Mouse (Mus musculus): ENCODE data around the gene Wwp2. TPM values are rescaled to one million over a fixed set of nuclear protein-coding genes. Genes with fewer than 3 reads are reported as not detected.

Gene Wwp2
- polyA plus RNA-seq, 1 experiment from 2014 or later = 32.6 TPM

- no peaks in the 10 kb centered on the region for H3K27me3 ChIP-seq (replicated peaks; ENCODE audit: control insufficient read depth, insufficient read depth, low read length)
- no peak overlapping the region for H3K4me2 ChIP-seq (ENCODE audit: low read length)
- H3K4me1 ChIP-seq (ENCODE audit: control insufficient read depth, insufficient read depth, low read depth, low read length) = no peaks in the 10 kb centered on the region
- H3K9me3 ChIP-seq (ENCODE audit: control insufficient read depth, low read length) = no peaks in the 10 kb centered on the region
- no peak overlapping the region for H3K9ac ChIP-seq (ENCODE audit: low read depth, low read length)
- no peak overlapping the region for H3K27ac ChIP-seq (ENCODE audit: low read depth, low read length)
- ATAC-seq = no peak
- H3K4me3 ChIP-seq (ENCODE audit: low read length) = no peak overlapping the region
- H3K36me3 ChIP-seq (ENCODE audit: control insufficient read depth, insufficient read depth, low read length) = no peaks in the 10 kb centered on the region
- 74% methylated on average over 8 of the region's 8 CpGs for WGBS
These were observed 108.0 kb downstream of the Wwp2 start for GRCm38 (mm10) chr8:107544211-107544610.

- Histone ChIP-seq H3K9me3 (ENCODE audit: control insufficient read depth, low read length) (no peaks in the 10 kb centered on the region), H3K4me1 (ENCODE audit: control insufficient read depth, insufficient read depth, low read depth, low read length) (no peaks in the 10 kb centered on the region), H3K27me3 (replicated peaks; ENCODE audit: control insufficient read depth, insufficient read depth, low read length) (no peaks in the 10 kb centered on the region), H3K4me3 (ENCODE audit: low read length) (no peak overlapping the region), H3K9ac (ENCODE audit: low read depth, low read length) (no peak overlapping the region), H3K36me3 (ENCODE audit: control insufficient read depth, insufficient read depth, low read length) (no peaks in the 10 kb centered on the region), H3K4me2 (ENCODE audit: low read length) (no peak overlapping the region), H3K27ac (ENCODE audit: low read depth, low read length) (peak overlapping the region; percentile 3; the same call in 1 of the 2 replicates)
- 71% methylated on average over 9 of the region's 10 CpGs for WGBS
- ATAC-seq = no peak
These were observed 108.5 kb downstream of the Wwp2 start for GRCm38 (mm10) chr8:107544651-107545174.

DNA sequence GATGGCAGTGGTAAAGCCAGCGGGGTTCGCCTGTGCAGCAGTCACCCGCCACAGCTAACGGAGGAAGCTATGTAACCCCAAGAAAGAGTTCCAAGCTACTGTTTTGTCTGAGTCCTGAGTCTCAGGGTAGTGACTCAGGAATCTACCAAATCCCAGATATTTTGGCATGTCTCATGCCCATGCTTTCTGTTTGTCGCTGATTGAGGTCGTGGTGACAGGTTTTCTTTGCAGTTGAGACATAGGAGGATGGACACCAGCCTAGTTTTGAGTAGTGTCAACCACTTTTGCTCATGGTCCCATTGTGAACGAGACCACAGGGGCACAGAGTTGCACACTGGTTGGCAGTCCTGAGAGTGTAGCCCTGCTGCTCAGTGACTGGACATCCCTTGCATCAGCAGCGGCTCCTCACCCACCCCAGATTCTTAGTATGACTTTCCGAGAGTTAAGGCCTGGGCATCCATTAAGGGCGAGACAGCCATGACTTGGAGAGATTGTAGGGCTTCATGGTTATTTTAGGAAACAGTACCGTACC, 109.5 kb downstream of the Wwp2 start:
- no peak for ATAC-seq
- H3K9me3 ChIP-seq (ENCODE audit: control insufficient read depth, low read length) = no peaks in the 10 kb centered on the region
- H3K27ac ChIP-seq (ENCODE audit: low read depth, low read length) = no peak overlapping the region
- no peaks in the 10 kb centered on the region for H3K4me1 ChIP-seq (ENCODE audit: control insufficient read depth, insufficient read depth, low read depth, low read length)
- no peaks in the 10 kb centered on the region for H3K27me3 ChIP-seq (replicated peaks; ENCODE audit: control insufficient read depth, insufficient read depth, low read length)
- no peak overlapping the region for H3K9ac ChIP-seq (ENCODE audit: low read depth, low read length)
- 90% methylated on average over 11 of the region's 11 CpGs for WGBS
- no peak overlapping the region for H3K4me3 ChIP-seq (ENCODE audit: low read length)
- no peak overlapping the region for H3K4me2 ChIP-seq (ENCODE audit: low read length)
- peaks cover 6% of the 10 kb centered on the region; the same call in 1 of the 2 replicates for H3K36me3 ChIP-seq (ENCODE audit: control insufficient read depth, insufficient read depth, low read length)

- H3K9ac ChIP-seq (ENCODE audit: low read depth, low read length) = no peak overlapping the region
- no peak for ATAC-seq
- H3K9me3 ChIP-seq (ENCODE audit: control insufficient read depth, low read length) = no peaks in the 10 kb centered on the region
- H3K4me3 ChIP-seq (ENCODE audit: low read length) = no peak overlapping the region
- H3K4me1 ChIP-seq (ENCODE audit: control insufficient read depth, insufficient read depth, low read depth, low read length) = no peaks in the 10 kb centered on the region
- H3K4me2 ChIP-seq (ENCODE audit: low read length) = no peak overlapping the region
- WGBS = 90% methylated on average over 4 of the region's 4 CpGs
- H3K27me3 ChIP-seq (replicated peaks; ENCODE audit: control insufficient read depth, insufficient read depth, low read length) = no peaks in the 10 kb centered on the region
- H3K36me3 ChIP-seq (ENCODE audit: control insufficient read depth, insufficient read depth, low read length) = peaks cover 6% of the 10 kb centered on the region; the same call in 1 of the 2 replicates
- no peak overlapping the region for H3K27ac ChIP-seq (ENCODE audit: low read depth, low read length)
These were observed 110.0 kb downstream of the Wwp2 start for GRCm38 (mm10) chr8:107546154-107546553.

- no peak for ATAC-seq
- H3K36me3 ChIP-seq (ENCODE audit: control insufficient read depth, insufficient read depth, low read length) = peaks cover 6% of the 10 kb centered on the region; the same call in 1 of the 2 replicates
These were observed 110.7 kb downstream of the Wwp2 start for GRCm38 (mm10) chr8:107546817-107547216.

DNA sequence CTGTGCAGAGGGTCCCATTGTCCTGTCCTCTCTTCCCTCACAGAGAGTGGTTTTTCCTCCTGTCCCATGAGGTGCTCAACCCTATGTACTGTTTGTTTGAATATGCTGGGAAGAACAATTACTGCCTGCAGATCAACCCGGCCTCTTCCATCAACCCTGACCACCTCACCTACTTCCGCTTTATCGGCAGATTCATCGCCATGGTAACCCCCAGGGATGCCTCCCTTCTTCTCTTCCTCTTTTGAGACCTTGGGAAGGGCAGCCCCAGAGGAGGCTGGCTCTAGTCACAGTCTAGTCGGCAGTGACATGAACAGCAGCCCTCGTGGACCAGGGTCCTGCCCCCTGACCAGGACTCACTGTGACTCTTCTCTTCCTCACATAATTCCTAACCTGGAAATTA, 116.1 kb downstream of the Wwp2 start:
- Histone ChIP-seq H3K4me1 (ENCODE audit: control insufficient read depth, insufficient read depth, low read depth, low read length) (no peaks in the 10 kb centered on the region; the same call in 1 of the 2 replicates), H3K4me2 (ENCODE audit: low read length) (no peak overlapping the region), H3K36me3 (ENCODE audit: control insufficient read depth, insufficient read depth, low read length) (peaks cover 13% of the 10 kb centered on the region), H3K4me3 (ENCODE audit: low read length) (no peak overlapping the region), H3K27me3 (replicated peaks; ENCODE audit: control insufficient read depth, insufficient read depth, low read length) (no peaks in the 10 kb centered on the region), H3K9me3 (ENCODE audit: control insufficient read depth, low read length) (no peaks in the 10 kb centered on the region), H3K27ac (ENCODE audit: low read depth, low read length) (no peak overlapping the region), H3K9ac (ENCODE audit: low read depth, low read length) (no peak overlapping the region)
- no peak for ATAC-seq
- 19% methylated on average over 6 of the region's 6 CpGs for WGBS

More at GRCm38 (mm10) chr8:107546817-107547216, 110.7 kb downstream of the Wwp2 start:
- H3K4me1 ChIP-seq (ENCODE audit: control insufficient read depth, insufficient read depth, low read depth, low read length) = no peaks in the 10 kb centered on the region
- H3K27me3 ChIP-seq (replicated peaks; ENCODE audit: control insufficient read depth, insufficient read depth, low read length) = no peaks in the 10 kb centered on the region
- H3K9ac ChIP-seq (ENCODE audit: low read depth, low read length) = no peak overlapping the region
- WGBS = 90% methylated on average over 8 of the region's 8 CpGs
- H3K9me3 ChIP-seq (ENCODE audit: control insufficient read depth, low read length) = no peaks in the 10 kb centered on the region
- H3K27ac ChIP-seq (ENCODE audit: low read depth, low read length) = no peak overlapping the region
- no peak overlapping the region for H3K4me2 ChIP-seq (ENCODE audit: low read length)
- H3K4me3 ChIP-seq (ENCODE audit: low read length) = no peak overlapping the region

DNA sequence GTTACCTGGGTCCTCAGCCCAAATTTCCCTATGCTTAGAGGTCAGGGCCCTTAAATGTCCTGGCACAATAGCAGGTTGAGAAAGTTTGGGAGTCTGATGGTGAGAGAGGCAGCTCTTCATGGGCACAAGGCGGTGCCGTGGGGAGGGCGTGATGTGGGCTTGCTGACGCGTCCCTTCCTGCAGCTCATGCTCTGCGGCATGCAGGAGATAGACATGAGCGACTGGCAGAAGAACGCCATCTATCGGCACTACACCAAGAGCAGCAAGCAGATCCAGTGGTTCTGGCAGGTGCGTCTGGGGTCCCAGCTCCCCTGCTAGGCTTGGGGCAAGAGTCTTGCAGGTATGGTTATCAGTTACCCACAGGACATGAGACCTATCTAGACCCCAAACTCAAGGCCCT, 119.1 kb downstream of the Wwp2 start:
- Histone ChIP-seq H3K4me2 (ENCODE audit: low read length) (no peak overlapping the region), H3K27ac (ENCODE audit: low read depth, low read length) (no peak overlapping the region), H3K9me3 (ENCODE audit: control insufficient read depth, low read length) (no peaks in the 10 kb centered on the region), H3K27me3 (replicated peaks; ENCODE audit: control insufficient read depth, insufficient read depth, low read length) (no peaks in the 10 kb centered on the region), H3K36me3 (ENCODE audit: control insufficient read depth, insufficient read depth, low read length) (peaks cover 8% of the 10 kb centered on the region), H3K4me1 (ENCODE audit: control insufficient read depth, insufficient read depth, low read depth, low read length) (no peaks in the 10 kb centered on the region; the same call in 1 of the 2 replicates), H3K9ac (ENCODE audit: low read depth, low read length) (no peak overlapping the region), H3K4me3 (ENCODE audit: low read length) (no peak overlapping the region)
- WGBS = 93% methylated on average over 10 of the region's 10 CpGs
- ATAC-seq = no peak

GRCm38 (mm10) chr8:107556511-107556936, 120.4 kb downstream of the Wwp2 start:
- H3K27ac ChIP-seq (ENCODE audit: low read depth, low read length) = no peak overlapping the region
- no peaks in the 10 kb centered on the region for H3K9me3 ChIP-seq (ENCODE audit: control insufficient read depth, low read length)
- H3K36me3 ChIP-seq (ENCODE audit: control insufficient read depth, insufficient read depth, low read length) = peaks cover 7% of the 10 kb centered on the region; the same call in 1 of the 2 replicates
- no peak overlapping the region for H3K4me3 ChIP-seq (ENCODE audit: low read length)
- H3K9ac ChIP-seq (ENCODE audit: low read depth, low read length) = no peak overlapping the region
- peak; percentile 78 for ATAC-seq
- H3K4me1 ChIP-seq (ENCODE audit: control insufficient read depth, insufficient read depth, low read depth, low read length) = no peaks in the 10 kb centered on the region; the same call in 1 of the 2 replicates
- H3K27me3 ChIP-seq (replicated peaks; ENCODE audit: control insufficient read depth, insufficient read depth, low read length) = no peaks in the 10 kb centered on the region
- WGBS = 31% methylated on average over 12 of the region's 12 CpGs
- H3K4me2 ChIP-seq (ENCODE audit: low read length) = no peak overlapping the region

GRCm38 (mm10) chr8:107560820-107561536, 124.8 kb downstream of the Wwp2 start:
- 68% methylated on average over 16 of the region's 16 CpGs for WGBS
- no peak overlapping the region for H3K9ac ChIP-seq (ENCODE audit: low read depth, low read length)
- no peak overlapping the region for H3K4me3 ChIP-seq (ENCODE audit: low read length)
- no peaks in the 10 kb centered on the region for H3K27me3 ChIP-seq (replicated peaks; ENCODE audit: control insufficient read depth, insufficient read depth, low read length)
- H3K36me3 ChIP-seq (ENCODE audit: control insufficient read depth, insufficient read depth, low read length) = no peaks in the 10 kb centered on the region
- H3K4me1 ChIP-seq (ENCODE audit: control insufficient read depth, insufficient read depth, low read depth, low read length) = no peaks in the 10 kb centered on the region; the same call in 1 of the 2 replicates
- H3K9me3 ChIP-seq (ENCODE audit: control insufficient read depth, low read length) = no peaks in the 10 kb centered on the region
- H3K4me2 ChIP-seq (ENCODE audit: low read length) = no peak overlapping the region
- no peak for ATAC-seq
- H3K27ac ChIP-seq (ENCODE audit: low read depth, low read length) = no peak overlapping the region

Data from hindbrain, embryonic 16.5 days (tissue).